Mouse (Mus musculus) adrenal gland, postnatal 14 days (tissue): Measurements from ENCODE around the gene Sdc4. TPM values are rescaled to one million over a fixed set of nuclear protein-coding genes. Genes with fewer than 3 reads are reported as not detected.

Experiments
- DNase-seq: peaks from one replicate; pipeline ENCODE4 v3.0.0; 2021; ENCODE audit warnings: mixed read lengths
- total RNA-seq: library from RNA; stranded (reverse); gene quantifications from 2 replicates; pipeline ENCODE4 v1.2.3, GENCODE M21; 2021

Gene Sdc4
- total RNA-seq, 1 experiment from 2014 or later, result 208 TPM

- DNase-seq, result no peak
These were observed 5.8 kb upstream of the Sdc4 start for GRCm38 (mm10) chr2:164449341-164450042.

GRCm38 (mm10) chr2:164448921-164449320 lies 5.2 kb upstream of the Sdc4 start:
- DNase-seq, result no peak

- DNase-seq, result no peak
These were observed 4.5 kb upstream of the Sdc4 start for GRCm38 (mm10) chr2:164448140-164448539.

- DNase-seq, result no peak
These were observed 2.4 kb upstream of the Sdc4 start for GRCm38 (mm10) chr2:164446086-164446469.

- DNase-seq, result no peak
These were observed 1.9 kb upstream of the Sdc4 start for GRCm38 (mm10) chr2:164445399-164446085.

- DNase-seq, result no peak
These were observed 1.0 kb upstream of the Sdc4 start for GRCm38 (mm10) chr2:164444701-164445100.

- DNase-seq, result peak; percentile 95
These were observed 643 bp downstream of the Sdc4 start for GRCm38 (mm10) chr2:164443051-164443437.

- DNase-seq, result peak; percentile 83
These were observed 1.2 kb downstream of the Sdc4 start for GRCm38 (mm10) chr2:164442315-164443050.

GRCm38 (mm10) chr2:164441731-164442130 lies 2.0 kb downstream of the Sdc4 start:
- no peak for DNase-seq

- peak; percentile 32 for DNase-seq
These were observed 2.5 kb downstream of the Sdc4 start for GRCm38 (mm10) chr2:164441155-164441554.

GRCm38 (mm10) chr2:164440314-164440713 lies 3.4 kb downstream of the Sdc4 start:
- DNase-seq, result no peak

GRCm38 (mm10) chr2:164439001-164439421 lies 4.7 kb downstream of the Sdc4 start:
- peak; percentile 40 for DNase-seq

- no peak for DNase-seq
These were observed 5.4 kb downstream of the Sdc4 start for GRCm38 (mm10) chr2:164438257-164438656.

GRCm38 (mm10) chr2:164437710-164438109 lies 6.0 kb downstream of the Sdc4 start:
- DNase-seq, result no peak

- no peak for DNase-seq
These were observed 6.7 kb downstream of the Sdc4 start for GRCm38 (mm10) chr2:164436961-164437360.

- peak; percentile 46 for DNase-seq
These were observed 7.3 kb downstream of the Sdc4 start for GRCm38 (mm10) chr2:164436215-164436913.

GRCm38 (mm10) chr2:164435216-164436090 lies 8.2 kb downstream of the Sdc4 start:
- DNase-seq, result no peak

- no peak for DNase-seq
These were observed 9.0 kb downstream of the Sdc4 start for GRCm38 (mm10) chr2:164434681-164435080.

- no peak for DNase-seq
These were observed 10.3 kb downstream of the Sdc4 start for GRCm38 (mm10) chr2:164433278-164433895.

- peak; percentile 73 for DNase-seq
These were observed 11.0 kb downstream of the Sdc4 start for GRCm38 (mm10) chr2:164432541-164433191.
